Mouse (Mus musculus) stomach, postnatal 0 days (tissue): ENCODE measurements at regions not wholly inside any gene's neighbourhood (a gene's known extent, or its start where the extent isn't known, plus 50 kb on each side); places are given as distances from the start of the nearest gene placed in this dataset.

ENCODE experiments used
- ATAC-seq: fragments of 200-750 bp; cut with Nextera tagmentation; 2 replicates; pipeline ENCODE4 v1.8.0; 2017; ENCODE audit not compliant: low FRiP score, low TSS enrichment
- DNase-seq: peaks from one replicate; pipeline ENCODE4 v3.0.0-alpha.2; 2016; ENCODE audit warnings: low spot score
- H3K27ac ChIP-seq: fragments of 300-500 bp; sonication (generic); replicated peaks from 2 replicates; pipeline ENCODE4 v1.5.1; 2014; ENCODE audit warnings: mild to moderate bottlenecking, control low read depth
- H3K27me3 ChIP-seq: fragments of 300-500 bp; sonication (generic); 2 replicates; pipeline ENCODE4 v1.6.1; 2014; ENCODE audit warnings: low read length; ENCODE audit not compliant: control insufficient read depth, insufficient read depth
- H3K36me3 ChIP-seq: fragments of 300-500 bp; sonication (generic); 2 replicates; pipeline ENCODE4 v1.6.1; 2014; ENCODE audit warnings: low read length, mixed read lengths; ENCODE audit not compliant: control insufficient read depth, insufficient read depth
- H3K4me1 ChIP-seq: fragments of 300-500 bp; sonication (generic); replicated peaks from 2 replicates; pipeline ENCODE4 v1.6.1; 2014; ENCODE audit warnings: antibody characterized with exemption; ENCODE audit not compliant: control insufficient read depth, insufficient read depth
- H3K4me2 ChIP-seq: fragments of 300-500 bp; sonication (generic); replicated peaks from 2 replicates; pipeline ENCODE4 v1.6.1; 2014; ENCODE audit warnings: low read depth, mild to moderate bottlenecking, control low read depth, moderate library complexity
- H3K4me3 ChIP-seq: fragments of 300-500 bp; sonication (generic); 2 replicates; pipeline ENCODE4 v1.5.1; 2014; ENCODE audit warnings: low read depth, low read length, control low read depth
- H3K9ac ChIP-seq: fragments of 300-500 bp; sonication (generic); 2 replicates; pipeline ENCODE4 v1.6.1; 2014; ENCODE audit warnings: mild to moderate bottlenecking, low read length, control low read depth, mixed read lengths
- H3K9me3 ChIP-seq: fragments of 300-500 bp; sonication (generic); 2 replicates; pipeline ENCODE4 v1.6.1; 2016; ENCODE audit warnings: low read length; ENCODE audit not compliant: control insufficient read depth
- CTCF ChIP-seq: IDR thresholded peaks from 2 replicates; pipeline ENCODE4 v1.5.1; 2016; ENCODE audit warnings: antibody characterized with exemption, low read depth, mild to moderate bottlenecking, moderate library complexity
- EP300 ChIP-seq: optimal IDR thresholded peaks from 2 replicates; pipeline ENCODE3; 2016; ENCODE audit warnings: antibody characterized with exemption
- WGBS: fragments of 180-500 bp; shearing (Covaris S2); extraction: QIAGEN DNeasy Blood & Tissue Kit; methylation state at CpG from one replicate; pipeline ENCODE4 v1.1.7; 2014; 5-methylcytosine and 5-hydroxymethylcytosine counted together

GRCm38 (mm10) chr8:109417222-109417621 lies 76.6 kb upstream of the Pmfbp1 start:
- DNase-seq (peak; percentile 29), ATAC-seq (no peak)
- H3K9me3 ChIP-seq, result no peaks in the 10 kb centered on the region
- no peak for TF ChIP-seq EP300
- peak; percentile 83 for TF ChIP-seq CTCF
- H3K4me1 ChIP-seq, result no peaks in the 10 kb centered on the region
- H3K27me3 ChIP-seq, result no peaks in the 10 kb centered on the region
- H3K36me3 ChIP-seq, result no peaks in the 10 kb centered on the region
- H3K4me2 ChIP-seq, result no peak overlapping the region
- no peak overlapping the region for H3K4me3 ChIP-seq
- WGBS, result 40% methylated on average over 5 of the region's 5 CpGs
- no peak overlapping the region for H3K9ac ChIP-seq
- H3K27ac ChIP-seq, result no peak overlapping the region

GRCm38 (mm10) chr8:109417971-109418370 lies 75.9 kb upstream of the Pmfbp1 start:
- H3K9ac ChIP-seq, result no peak overlapping the region
- no peaks in the 10 kb centered on the region for H3K4me1 ChIP-seq
- no peaks in the 10 kb centered on the region for H3K36me3 ChIP-seq
- DNase-seq (no peak), ATAC-seq (no peak)
- H3K27me3 ChIP-seq, result no peaks in the 10 kb centered on the region
- no peak overlapping the region for H3K4me2 ChIP-seq
- H3K4me3 ChIP-seq, result no peak overlapping the region
- H3K27ac ChIP-seq, result no peak overlapping the region
- TF ChIP-seq EP300 (no peak), CTCF (0 out of 2 replicates have a peak, but pooled peaks have one; percentile 30)
- WGBS, result 44% methylated on average over 12 of the region's 12 CpGs
- H3K9me3 ChIP-seq, result no peaks in the 10 kb centered on the region

GRCm38 (mm10) chr8:109419029-109419596 lies 74.7 kb upstream of the Pmfbp1 start:
- Histone ChIP-seq H3K9ac (no peak overlapping the region), H3K4me3 (no peak overlapping the region), H3K9me3 (no peaks in the 10 kb centered on the region), H3K27me3 (no peaks in the 10 kb centered on the region), H3K27ac (no peak overlapping the region), H3K36me3 (no peaks in the 10 kb centered on the region), H3K4me1 (no peaks in the 10 kb centered on the region), H3K4me2 (no peak overlapping the region)
- DNase-seq (no peak), ATAC-seq (no peak)
- TF ChIP-seq EP300 (no peak), CTCF (no peak)
- WGBS, result 56% methylated on average over 4 of the region's 4 CpGs

GRCm38 (mm10) chr8:109424004-109424403 lies 69.8 kb upstream of the Pmfbp1 start:
- DNase-seq (no peak), ATAC-seq (no peak)
- H3K4me2 ChIP-seq, result no peak overlapping the region
- no peak overlapping the region for H3K27ac ChIP-seq
- H3K4me3 ChIP-seq, result no peak overlapping the region
- no peaks in the 10 kb centered on the region for H3K9me3 ChIP-seq
- WGBS, result 53% methylated on average over 5 of the region's 5 CpGs
- H3K4me1 ChIP-seq, result no peaks in the 10 kb centered on the region
- no peaks in the 10 kb centered on the region for H3K27me3 ChIP-seq
- TF ChIP-seq EP300 (no peak), CTCF (no peak)
- no peaks in the 10 kb centered on the region for H3K36me3 ChIP-seq
- no peak overlapping the region for H3K9ac ChIP-seq

GRCm38 (mm10) chr8:109428551-109428950 lies 65.3 kb upstream of the Pmfbp1 start:
- ATAC-seq (no peak), DNase-seq (no peak)
- Histone ChIP-seq H3K4me1 (no peaks in the 10 kb centered on the region), H3K9me3 (no peaks in the 10 kb centered on the region), H3K9ac (no peak overlapping the region), H3K27ac (no peak overlapping the region), H3K36me3 (no peaks in the 10 kb centered on the region), H3K4me3 (no peak overlapping the region), H3K27me3 (no peaks in the 10 kb centered on the region), H3K4me2 (no peak overlapping the region)
- TF ChIP-seq EP300 (no peak), CTCF (no peak)
- WGBS, result 66% methylated on average over 9 of the region's 9 CpGs

- no peak for TF ChIP-seq CTCF
- no peak for DNase-seq
- Histone ChIP-seq H3K36me3 (no peaks in the 10 kb centered on the region), H3K9me3 (no peaks in the 10 kb centered on the region), H3K4me1 (no peaks in the 10 kb centered on the region), H3K4me2 (no peak overlapping the region), H3K27me3 (no peaks in the 10 kb centered on the region), H3K9ac (no peak overlapping the region), H3K27ac (no peak overlapping the region), H3K4me3 (no peak overlapping the region)
- WGBS, result 79% methylated on average over 12 of the region's 12 CpGs
- no peak for ATAC-seq
Measured at GRCm38 (mm10) chr8:109434538-109434937, 59.3 kb upstream of the Pmfbp1 start.
